Mouse (Mus musculus): ENCODE data around the gene Skiv2l.

The Skiv2l gene

DNA sequence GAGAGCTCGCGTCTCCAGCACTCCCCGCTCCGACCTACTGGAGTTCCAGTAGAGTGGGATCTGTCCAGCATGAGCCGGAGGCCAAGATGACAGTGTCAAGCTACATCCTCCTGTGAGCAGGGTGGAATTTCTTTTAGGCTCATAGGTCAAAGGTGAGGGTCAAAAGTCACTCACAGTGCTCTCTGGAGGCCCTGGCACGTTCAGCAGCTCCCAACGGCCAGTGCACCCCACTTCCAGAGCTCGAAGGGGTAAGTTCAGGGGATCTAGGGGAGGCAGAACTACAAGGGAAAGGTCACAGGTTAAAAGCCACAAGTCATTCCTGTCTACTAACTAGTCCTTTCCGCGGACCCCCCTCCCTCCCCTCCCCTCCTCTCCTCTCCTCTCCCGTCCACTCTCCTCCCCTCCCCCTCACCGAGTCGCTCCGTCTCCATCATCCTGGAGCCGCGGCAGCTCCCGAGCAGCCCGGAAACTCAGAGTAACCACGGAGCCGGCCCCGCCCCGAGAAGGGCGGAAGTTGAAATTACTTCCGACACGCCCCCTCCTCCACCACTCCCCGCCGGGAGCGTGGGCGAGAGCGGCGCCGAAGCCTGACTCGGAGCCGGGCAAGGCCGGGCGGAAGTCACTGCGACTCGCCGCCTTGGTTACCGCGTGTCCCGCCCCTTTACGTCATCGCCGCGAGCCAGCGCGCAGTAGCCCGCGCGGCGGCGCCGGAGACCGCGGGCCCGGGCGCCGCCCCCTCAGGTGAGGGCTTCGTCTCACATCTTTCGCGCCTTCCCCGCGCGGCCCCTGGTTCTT lies at the start of gene Skiv2l, which contains the start of gene Nelfe:
Gene Skiv2l, minus strand, starts transcription at position 489 of the 795 bp plus-strand sequence.
Gene Nelfe, plus strand, starts transcription at position 670 of the 795 bp plus-strand sequence.
- DNase-seq (ENCODE audit: low spot score in 2 of 2), result peak; percentile 96

- DNase-seq (ENCODE audit: low spot score in 2 of 2), result no peak
Measured at GRCm38 (mm10) chr17:34899053-34899889, 49.3 kb upstream of the Skiv2l start.

GRCm38 (mm10) chr17:34898706-34899052 lies 48.7 kb upstream of the Skiv2l start:
- no peak for DNase-seq (ENCODE audit: low spot score in 2 of 2)

GRCm38 (mm10) chr17:34898160-34898586 lies 48.2 kb upstream of the Skiv2l start, which contains the start of the genes C2 and Ehmt2:
Gene C2, minus strand, starts transcription at chr17:34898265.
Gene Ehmt2, plus strand, starts transcription at chr17:34898469.
- DNase-seq (ENCODE audit: low spot score in 2 of 2), result peak; percentile 68 to 72

DNA sequence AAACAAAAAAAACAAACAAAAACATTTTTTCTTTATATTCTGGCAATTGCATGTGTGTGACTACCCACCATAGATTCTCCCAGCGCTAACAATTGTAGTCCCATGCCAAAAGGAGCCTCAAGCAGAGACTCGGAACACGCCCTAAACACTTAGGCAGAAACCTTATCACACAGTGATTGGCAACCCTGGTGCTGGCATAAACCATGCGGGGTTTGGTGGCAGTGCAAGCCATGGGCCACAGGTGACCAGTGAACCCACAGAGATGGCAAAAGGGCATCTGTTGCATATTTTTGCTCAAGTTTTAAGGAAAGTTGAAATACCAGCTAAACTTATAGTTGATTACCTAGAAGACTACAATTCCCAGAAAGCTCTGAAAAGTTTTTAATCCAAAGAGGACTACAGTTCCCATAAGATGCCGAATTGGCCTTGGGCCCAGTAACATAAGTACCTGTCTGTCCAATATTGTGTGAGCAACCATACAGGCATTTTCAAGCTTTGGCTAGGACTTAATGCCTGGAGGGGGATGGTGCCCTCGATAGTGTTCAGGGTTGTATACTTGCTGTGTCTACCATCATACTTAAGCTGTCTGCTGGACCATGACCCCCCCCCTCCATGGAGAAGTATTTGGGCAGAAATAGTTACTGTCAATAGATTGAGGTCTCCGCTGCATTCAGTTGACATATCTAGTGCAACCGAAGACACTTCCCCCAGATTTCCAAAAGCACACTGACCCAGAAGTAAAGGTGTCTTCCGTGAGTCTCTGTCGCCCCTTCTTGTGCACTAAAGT lies 47.6 kb upstream of the Skiv2l start:
- DNase-seq (ENCODE audit: low spot score in 2 of 2), result peak; percentile 46 to 51

DNA sequence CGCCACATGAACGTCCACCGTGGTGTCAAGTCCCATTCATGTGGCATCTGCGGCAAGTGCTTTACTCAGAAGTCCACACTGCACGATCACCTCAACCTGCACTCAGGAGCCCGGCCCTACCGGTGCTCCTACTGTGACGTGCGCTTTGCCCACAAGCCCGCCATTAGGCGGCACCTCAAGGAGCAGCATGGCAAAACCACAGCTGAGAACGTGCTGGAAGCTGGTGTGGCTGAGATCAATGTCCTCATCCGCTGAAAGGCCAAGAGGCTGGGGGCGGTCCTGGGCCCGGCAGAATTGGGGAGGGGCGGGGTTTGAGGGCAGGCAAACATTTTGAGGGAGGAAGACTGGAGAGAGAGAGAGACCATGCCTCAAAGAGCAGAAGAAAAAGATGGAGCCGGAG lies 46.4 kb upstream of the Skiv2l start:
- DNase-seq (ENCODE audit: low spot score in 2 of 2), result no peak

DNA sequence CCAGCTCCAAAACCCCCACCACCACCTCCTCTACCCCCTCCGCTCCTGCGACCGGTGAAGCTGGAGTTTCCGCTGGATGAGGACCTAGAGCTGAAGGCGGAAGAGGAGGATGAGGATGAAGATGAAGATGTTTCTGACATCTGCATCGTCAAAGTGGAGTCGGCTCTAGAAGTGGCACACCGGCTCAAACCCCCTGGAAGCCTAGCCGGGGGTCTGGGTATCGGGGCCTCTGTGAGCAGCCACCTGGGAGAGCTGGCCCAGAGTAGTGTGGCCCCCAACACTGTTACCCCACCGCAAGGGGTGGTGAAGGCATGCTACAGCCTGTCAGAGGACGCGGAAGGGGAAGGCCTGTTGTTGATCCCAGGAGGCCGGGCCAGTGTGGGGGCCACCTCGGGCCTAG lies 45.7 kb upstream of the Skiv2l start:
- DNase-seq (ENCODE audit: low spot score in 2 of 2), result no peak

DNA sequence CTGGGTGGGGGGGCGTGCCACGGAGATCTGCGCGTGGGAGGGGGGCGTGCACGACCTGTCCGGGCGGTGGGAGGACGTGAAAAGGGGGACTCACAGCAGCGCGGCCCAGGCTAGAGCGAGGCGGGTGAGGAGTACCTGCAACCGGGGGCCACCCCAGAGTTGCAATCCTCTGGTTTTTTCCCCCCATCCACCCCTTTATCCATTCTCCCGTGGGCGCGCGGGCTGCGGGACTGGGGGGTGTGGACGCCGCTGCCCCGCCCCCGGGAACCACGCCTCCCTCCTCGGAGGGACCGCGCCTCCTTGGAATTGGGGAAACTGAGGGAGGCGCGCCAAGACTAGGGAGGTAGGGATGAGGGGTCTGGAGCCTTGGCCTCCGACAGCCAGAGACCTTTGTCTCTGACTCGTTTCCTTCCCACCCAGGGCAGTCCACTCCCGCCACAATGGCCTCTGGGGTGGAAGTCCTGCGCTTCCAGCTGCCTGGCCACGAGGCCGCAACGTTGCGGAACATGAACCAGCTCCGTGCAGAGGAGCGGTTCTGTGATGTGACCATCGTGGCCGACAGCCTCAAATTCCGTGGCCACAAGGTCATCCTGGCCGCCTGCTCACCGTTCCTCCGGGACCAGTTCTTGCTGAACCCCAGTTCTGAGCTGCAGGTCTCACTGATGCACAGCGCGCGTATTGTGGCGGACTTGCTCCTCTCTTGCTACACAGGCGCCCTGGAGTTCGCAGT lies 45.0 kb upstream of the Skiv2l start:
- no peak for DNase-seq (ENCODE audit: low spot score in 2 of 2)

DNA sequence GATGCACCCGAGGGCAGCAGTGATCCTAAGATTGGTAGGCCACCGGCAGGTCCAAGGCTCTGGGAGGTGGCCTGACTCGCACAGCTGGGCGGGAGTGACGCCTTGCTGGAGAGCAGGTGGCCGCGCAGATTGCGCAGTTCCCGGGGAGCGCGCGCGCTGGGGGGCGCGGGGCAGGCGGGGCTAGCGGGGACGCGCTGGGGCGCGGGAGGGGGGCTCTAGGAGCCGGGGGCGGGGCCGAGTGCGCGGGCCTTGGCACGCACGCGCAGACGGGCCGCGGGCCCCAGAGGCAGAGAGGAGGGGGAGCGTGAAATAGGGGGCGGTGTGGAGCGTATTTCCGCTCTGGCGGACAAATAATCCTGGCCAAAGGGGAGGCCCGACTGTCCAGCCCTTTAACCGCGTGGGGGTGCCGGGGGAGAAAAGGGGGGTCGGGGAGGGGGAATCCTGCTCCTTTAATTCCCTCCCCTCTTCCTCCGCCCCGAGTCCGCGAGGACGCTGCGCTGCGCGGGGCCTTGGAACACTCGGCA lies 44.1 kb upstream of the Skiv2l start:
- DNase-seq (ENCODE audit: low spot score in 2 of 2), result peak; percentile 84 to 87

- DNase-seq (ENCODE audit: low spot score in 2 of 2), result no peak
Measured at GRCm38 (mm10) chr17:34893072-34893824, 43.2 kb upstream of the Skiv2l start.

GRCm38 (mm10) chr17:34891377-34891776 lies 41.4 kb upstream of the Skiv2l start:
- DNase-seq (ENCODE audit: low spot score in 2 of 2), result no peak

DNA sequence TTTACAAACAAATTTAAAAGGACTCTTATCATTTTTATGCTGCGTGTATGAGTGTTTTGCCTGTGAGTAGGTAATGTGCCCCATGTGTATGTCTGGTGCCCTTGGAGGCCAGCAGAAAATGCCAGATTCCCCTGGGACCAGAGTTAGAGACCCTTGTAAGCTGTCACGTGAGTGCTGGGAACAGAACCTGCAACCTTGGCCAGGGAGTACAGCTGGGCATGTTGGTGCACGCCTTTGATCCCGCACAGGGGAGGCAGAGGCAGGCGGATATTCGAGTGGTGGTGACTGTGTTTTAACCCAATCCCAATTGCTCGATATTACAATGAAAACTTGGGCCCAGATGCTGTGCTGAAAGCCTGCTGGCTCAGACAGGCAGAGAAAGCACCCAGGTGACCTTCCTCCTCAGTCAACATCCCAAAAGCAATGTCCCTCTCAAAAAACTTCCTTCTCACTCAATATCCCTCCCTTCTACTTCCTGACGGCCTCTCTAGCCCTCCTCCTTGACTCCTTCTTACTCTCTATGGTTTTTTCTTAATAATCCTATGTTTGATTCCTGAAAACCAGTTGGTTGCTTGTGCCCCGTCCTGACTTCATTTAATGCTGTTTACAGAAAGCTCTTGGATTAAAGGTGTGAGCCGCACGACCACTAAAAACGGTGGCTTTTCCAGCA lies 40.2 kb upstream of the Skiv2l start:
- no peak for DNase-seq (ENCODE audit: low spot score in 2 of 2)

DNA sequence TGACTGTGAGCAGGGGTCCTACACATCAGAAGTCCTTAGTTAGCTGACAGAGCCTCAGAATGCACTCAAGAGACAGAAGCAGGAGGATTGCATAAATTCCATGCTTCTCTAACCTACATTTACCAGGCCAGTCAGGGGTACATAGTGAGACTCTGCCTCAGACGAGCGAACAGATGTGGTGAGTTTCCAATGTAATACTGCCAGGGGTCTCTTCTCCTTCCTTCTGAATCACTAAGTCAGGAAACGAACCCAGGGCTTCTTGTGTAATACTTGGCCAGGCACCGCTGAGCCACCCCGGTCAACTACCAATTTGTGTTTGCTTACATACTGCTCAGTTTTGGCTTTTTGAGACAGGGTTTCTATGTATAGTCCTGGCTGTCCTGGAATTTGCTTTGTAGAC lies 37.9 kb upstream of the Skiv2l start:
- no peak for DNase-seq (ENCODE audit: low spot score in 2 of 2)

DNA sequence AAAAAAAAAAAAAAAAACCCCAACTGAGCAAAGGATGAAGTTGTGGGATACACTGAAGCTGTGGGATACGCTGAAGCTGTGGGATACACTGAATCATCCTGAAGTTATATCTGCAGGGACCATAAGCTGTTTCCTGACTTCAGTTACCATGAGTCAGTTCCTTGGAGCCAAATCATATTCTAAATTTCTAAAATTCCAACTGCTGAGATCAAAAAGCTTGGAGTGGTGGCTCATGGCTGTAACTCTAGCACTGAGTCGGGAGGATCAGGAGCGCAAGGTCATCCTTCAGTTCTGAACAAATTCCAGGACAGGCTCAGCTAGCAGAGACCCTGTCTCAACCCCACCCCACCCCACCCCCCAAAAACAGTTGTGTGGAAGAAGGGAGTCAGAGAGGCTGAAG lies 35.6 kb upstream of the Skiv2l start:
- DNase-seq (ENCODE audit: low spot score in 2 of 2), result no peak

- no peak for DNase-seq (ENCODE audit: low spot score in 2 of 2)
Measured at GRCm38 (mm10) chr17:34884704-34885103, 34.7 kb upstream of the Skiv2l start.

DNA sequence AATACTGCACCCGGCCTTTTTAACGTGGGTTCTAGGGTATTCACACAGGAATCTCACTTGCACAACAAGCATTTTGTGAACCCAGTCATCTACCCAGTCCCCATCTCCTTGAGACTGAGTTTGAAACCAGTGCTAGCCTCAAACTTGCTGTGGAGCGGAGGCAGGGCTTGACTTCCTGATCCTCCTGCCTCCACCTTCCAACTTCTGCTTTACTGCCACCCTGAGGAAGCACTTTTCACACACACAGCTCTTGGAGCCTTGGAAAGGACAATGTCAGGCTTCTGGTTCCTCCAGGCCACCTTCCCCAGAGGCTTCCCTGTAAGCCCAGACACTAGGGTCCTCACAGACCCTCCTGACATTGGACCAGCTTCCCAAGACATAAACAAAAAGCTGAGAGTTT lies 33.3 kb upstream of the Skiv2l start:
- no peak for DNase-seq (ENCODE audit: low spot score in 2 of 2)

DNA sequence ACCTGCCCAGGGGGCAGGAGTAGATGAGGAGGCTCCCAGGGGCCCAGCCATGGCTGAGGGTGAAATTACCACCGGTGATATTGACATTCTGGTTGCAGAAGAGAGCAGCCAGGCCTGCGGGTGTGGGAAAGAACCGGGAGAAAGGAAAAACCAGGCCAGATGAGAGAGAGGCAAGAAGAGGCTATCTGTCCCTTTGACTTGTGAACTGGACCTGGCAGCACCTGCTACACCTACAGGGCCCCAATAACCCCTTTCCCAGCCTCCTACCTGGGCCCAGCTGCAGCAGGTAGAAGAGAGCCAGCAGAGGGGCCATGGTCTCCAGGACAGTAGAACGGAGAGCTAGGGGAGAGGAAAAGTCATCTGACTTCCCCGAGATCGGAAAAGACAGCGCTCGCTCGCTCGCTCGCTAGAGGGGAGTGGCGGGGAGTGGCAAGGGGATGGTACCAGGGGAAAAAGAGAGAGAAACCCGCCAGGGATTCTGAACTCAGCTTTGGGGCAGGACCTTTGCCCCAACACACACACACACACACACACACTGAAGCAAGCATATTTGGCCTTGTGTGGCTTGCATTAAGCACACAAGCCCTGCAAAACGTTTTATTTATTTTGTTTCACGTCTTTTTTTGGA lies 31.8 kb upstream of the Skiv2l start, which contains the start of gene Gm20547:
Gene Gm20547, minus strand, starts transcription at position 360 of the 628 bp plus-strand sequence.
- no peak for DNase-seq (ENCODE audit: low spot score in 2 of 2)

DNA sequence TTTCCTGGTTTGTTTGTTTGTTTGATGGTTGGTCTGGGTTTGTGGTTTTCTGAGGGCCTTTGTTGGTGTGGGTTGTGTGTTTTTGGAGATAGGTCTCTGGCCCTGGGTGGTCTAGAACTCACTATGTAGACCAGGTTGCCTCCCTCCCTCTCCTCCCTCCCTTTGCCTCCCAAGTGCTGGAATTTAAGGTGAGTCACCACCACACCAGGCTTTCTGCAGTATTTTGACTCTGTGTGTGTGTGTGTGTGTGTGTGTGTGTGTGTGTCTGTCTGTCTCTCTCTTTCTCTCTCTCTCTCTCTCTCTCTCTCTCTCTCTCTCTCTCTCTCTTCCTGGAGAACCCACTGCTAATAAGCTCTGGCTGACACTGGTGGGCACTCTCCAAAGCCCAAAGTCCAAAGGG lies 31.2 kb upstream of the Skiv2l start:
- no peak for DNase-seq (ENCODE audit: low spot score in 2 of 2)

- DNase-seq (ENCODE audit: low spot score in 2 of 2), result no peak
Measured at GRCm38 (mm10) chr17:34879336-34879879, 29.4 kb upstream of the Skiv2l start, which contains the start of gene Zbtb12. Gene Zbtb12, plus strand, starts transcription at chr17:34879483.
